Mouse (Mus musculus) A20 (cell line): ENCODE results near the gene AL731706.1.

Experiments
- DNase-seq: peaks from one replicate; pipeline ENCODE4 v3.0.0-alpha.2; 2011; ENCODE audit warnings: low read depth, low spot score

The AL731706.1 gene

DNA sequence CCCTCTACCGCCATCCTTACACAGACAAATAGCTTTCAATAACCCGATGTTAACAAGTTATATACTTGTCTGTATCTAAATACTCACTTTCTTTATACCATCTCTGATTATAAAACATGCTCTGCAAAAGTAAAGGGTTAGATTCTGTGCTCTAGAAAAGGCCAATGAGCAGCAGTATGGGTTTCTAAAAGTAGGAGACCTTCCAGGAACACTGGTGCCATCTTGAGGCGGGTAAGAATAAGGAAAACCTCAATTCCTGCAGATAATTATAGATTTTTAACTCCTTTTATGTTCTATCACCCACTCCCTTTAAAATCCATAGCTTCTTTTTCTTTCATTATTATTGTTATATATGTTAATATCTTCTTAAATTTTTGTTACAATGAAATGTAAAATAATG lies 55.3 kb downstream of the AL731706.1 start:
- peak; percentile 30 for DNase-seq

DNA sequence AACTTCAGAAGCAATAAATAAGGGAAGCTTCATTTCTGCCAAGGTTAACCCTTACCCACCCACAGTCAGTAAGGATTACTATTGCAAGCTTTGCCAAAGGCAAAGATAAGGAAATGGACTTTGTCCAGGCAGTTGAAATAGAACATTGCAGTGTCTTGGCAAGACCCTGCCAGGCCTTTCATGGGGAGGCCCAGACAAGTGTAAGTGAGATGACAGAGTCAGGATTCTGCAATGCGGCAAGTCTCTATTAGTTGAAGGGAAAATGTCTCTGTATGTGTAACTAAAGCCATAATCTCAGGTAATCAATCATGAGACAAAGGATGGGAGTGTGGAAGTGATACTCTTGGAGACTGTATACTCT lies 56.5 kb downstream of the AL731706.1 start:
- no peak for DNase-seq

DNA sequence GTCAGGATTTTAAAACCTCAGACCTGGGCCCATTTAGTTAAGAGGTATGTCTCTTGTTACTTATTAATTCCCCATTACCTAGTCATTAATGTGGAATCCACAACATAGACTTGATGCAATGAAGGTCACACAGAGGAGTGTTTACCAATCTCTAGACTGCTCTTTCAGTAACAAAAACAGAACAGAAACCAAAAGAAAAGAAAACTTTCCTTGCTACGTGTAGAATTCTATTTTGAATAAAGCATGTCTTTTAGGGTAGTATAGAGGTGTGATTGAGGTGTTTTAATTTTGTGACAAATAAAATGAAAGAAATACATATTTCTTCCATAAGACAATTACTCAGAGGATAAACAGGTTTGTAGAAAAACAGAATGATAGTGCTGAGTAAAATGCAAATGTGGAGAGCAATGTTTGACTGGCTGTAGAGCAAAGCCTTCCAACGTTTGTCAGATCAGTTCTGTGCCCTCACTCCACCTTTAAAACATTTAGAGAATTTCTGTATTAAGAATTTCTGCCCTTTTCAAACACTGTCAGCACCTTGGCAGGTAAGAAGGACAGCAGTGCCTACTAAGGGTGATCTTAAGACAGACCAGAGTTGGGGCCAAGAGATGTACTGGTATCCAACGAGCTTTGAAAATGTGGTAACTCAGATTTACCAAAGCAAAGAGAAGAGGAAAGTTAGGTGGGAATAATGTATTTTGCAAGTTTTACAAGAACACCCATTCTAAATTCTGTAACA lies 57.0 kb downstream of the AL731706.1 start:
- DNase-seq: peak; percentile 57

GRCm38 (mm10) chr2:136832936-136833335 lies 58.3 kb downstream of the AL731706.1 start:
- DNase-seq: peak; percentile 16
